Mouse (Mus musculus) kidney, adult 8-10 months (tissue): ENCODE results near the gene Os9.

Source experiments
- DNase-seq, 2 experiments: peaks; one replicate each; pipeline ENCODE4 v3.0.0; 2022

Os9 gene

GRCm38 (mm10) chr10:127144536-127144935, 23.6 kb upstream of the Os9 start:
- DNase-seq, result no peak

GRCm38 (mm10) chr10:127143228-127143627, 22.3 kb upstream of the Os9 start:
- DNase-seq, result no peak

GRCm38 (mm10) chr10:127141500-127141899, 20.6 kb upstream of the Os9 start:
- DNase-seq, result no peak

GRCm38 (mm10) chr10:127140971-127141370, 20.0 kb upstream of the Os9 start:
- DNase-seq, result no peak

- DNase-seq, result peak in 1 of 2 experiments; percentile 15
Observed at GRCm38 (mm10) chr10:127138328-127139141, 17.6 kb upstream of the Os9 start.

GRCm38 (mm10) chr10:127137896-127138295, 17.0 kb upstream of the Os9 start:
- DNase-seq, result no peak

- no peak for DNase-seq
Observed at GRCm38 (mm10) chr10:127136510-127136909, 15.6 kb upstream of the Os9 start.

GRCm38 (mm10) chr10:127135118-127135836, 14.3 kb upstream of the Os9 start:
- no peak for DNase-seq

- peak in 1 of 2 experiments; percentile 50 for DNase-seq
Observed at GRCm38 (mm10) chr10:127134394-127135035, 13.6 kb upstream of the Os9 start.

GRCm38 (mm10) chr10:127132469-127132868, 11.5 kb upstream of the Os9 start:
- DNase-seq, result no peak

- no peak for DNase-seq
Observed at GRCm38 (mm10) chr10:127129431-127129830, 8.5 kb upstream of the Os9 start.

GRCm38 (mm10) chr10:127127711-127128279, 6.9 kb upstream of the Os9 start:
- DNase-seq, result no peak

GRCm38 (mm10) chr10:127126579-127126978, 5.6 kb upstream of the Os9 start:
- DNase-seq, result no peak

GRCm38 (mm10) chr10:127125210-127126001, 4.5 kb upstream of the Os9 start:
- peak; percentile 45 to 60 for DNase-seq

- peak; percentile 59 to 81 for DNase-seq
Observed at GRCm38 (mm10) chr10:127123436-127123805, 2.5 kb upstream of the Os9 start.

GRCm38 (mm10) chr10:127122784-127123435, 2.0 kb upstream of the Os9 start:
- DNase-seq, result no peak

GRCm38 (mm10) chr10:127122018-127122417, 1.1 kb upstream of the Os9 start:
- DNase-seq, result no peak

GRCm38 (mm10) chr10:127120301-127121065, 448 bp downstream of the Os9 start:
- no peak for DNase-seq

- DNase-seq, result no peak
Observed at GRCm38 (mm10) chr10:127119229-127119628, 1.7 kb downstream of the Os9 start.

- DNase-seq, result no peak
Observed at GRCm38 (mm10) chr10:127118470-127118869, 2.5 kb downstream of the Os9 start.

GRCm38 (mm10) chr10:127115068-127115467, 5.9 kb downstream of the Os9 start:
- no peak for DNase-seq
